Mouse (Mus musculus) gonadal fat pad, adult 2 months (tissue): ENCODE results near the gene Fyb2. TPM values are rescaled to one million over a fixed set of nuclear protein-coding genes. Genes with fewer than 3 reads are reported as not detected.
A peak's percentile ranks its signal among the peaks of the same experiment; 100 is the strongest.
"Not testable (repeated sequence)": the region's sequence is repeated elsewhere in the genome, so short reads cannot be mapped to it uniquely, and the experiment has no call there.

Source experiments
- DNase-seq: peaks from one replicate; pipeline ENCODE4 v3.0.0-alpha.2; 2012; ENCODE audit warnings: low read depth
- polyA plus RNA-seq: library from polyadenylated mRNA; depleted of rRNA; stranded (reverse); fragments of >200 nt; gene quantifications from 2 replicates; pipeline ENCODE4 v1.2.3, GENCODE M21; 2012

The Fyb2 gene
- polyA plus RNA-seq, 1 experiment, result 5.6 TPM

GRCm38 (mm10) chr4:104939535-104939934 is 26.3 kb downstream of the Fyb2 start:
- no peak for DNase-seq

GRCm38 (mm10) chr4:104941895-104942294 is 28.6 kb downstream of the Fyb2 start:
- no peak for DNase-seq

- DNase-seq, result no peak
Observed at GRCm38 (mm10) chr4:104944482-104944881, 31.2 kb downstream of the Fyb2 start.

GRCm38 (mm10) chr4:104948886-104949285 is 35.6 kb downstream of the Fyb2 start:
- no peak for DNase-seq

- DNase-seq, result no peak
Observed at GRCm38 (mm10) chr4:104949304-104949703, 36.0 kb downstream of the Fyb2 start.

- no peak for DNase-seq
Observed at GRCm38 (mm10) chr4:104951280-104951878, 38.1 kb downstream of the Fyb2 start.

DNA sequence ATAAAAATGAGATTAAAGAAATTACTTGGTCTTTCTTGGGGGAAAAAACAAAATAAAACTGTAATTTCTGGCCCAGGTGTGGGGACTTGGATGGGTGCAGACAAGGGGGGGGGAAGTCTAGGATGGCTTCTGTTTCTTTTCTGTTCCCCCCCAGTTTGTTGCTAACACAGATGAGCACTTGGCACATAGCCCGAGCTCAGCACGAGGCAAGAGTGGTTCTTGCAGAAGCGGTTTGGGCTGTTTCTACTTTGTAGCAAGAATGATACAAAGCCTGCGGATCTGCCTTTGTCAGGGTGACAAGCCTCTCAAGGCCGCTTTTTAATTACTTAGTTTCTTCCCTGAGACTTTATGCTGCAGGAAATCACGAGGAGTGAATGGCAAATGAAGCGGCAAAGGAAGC is 43.4 kb downstream of the Fyb2 start:
- DNase-seq, result peak; percentile 33

DNA sequence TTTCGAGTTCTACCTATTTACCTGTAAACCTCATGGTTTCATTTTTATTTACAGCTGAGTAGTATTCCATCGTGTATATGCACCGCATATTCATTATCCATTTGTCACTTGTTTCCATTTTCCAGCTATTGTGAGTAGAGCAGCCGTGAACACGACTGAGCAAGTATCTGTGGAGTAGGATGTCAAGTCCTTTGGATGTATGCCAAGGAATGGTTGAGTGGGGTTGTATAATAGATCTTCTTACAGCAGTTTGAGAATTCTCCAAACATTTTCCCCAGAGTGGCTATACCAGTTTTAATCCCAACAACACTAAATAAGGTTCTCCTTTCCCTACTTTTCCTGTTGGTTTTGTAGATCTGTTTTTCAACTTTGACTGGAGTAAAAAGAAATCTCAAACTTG is 48.2 kb downstream of the Fyb2 start:
- no peak for DNase-seq

GRCm38 (mm10) chr4:104972606-104973005 is 59.4 kb downstream of the Fyb2 start:
- no peak for DNase-seq

DNA sequence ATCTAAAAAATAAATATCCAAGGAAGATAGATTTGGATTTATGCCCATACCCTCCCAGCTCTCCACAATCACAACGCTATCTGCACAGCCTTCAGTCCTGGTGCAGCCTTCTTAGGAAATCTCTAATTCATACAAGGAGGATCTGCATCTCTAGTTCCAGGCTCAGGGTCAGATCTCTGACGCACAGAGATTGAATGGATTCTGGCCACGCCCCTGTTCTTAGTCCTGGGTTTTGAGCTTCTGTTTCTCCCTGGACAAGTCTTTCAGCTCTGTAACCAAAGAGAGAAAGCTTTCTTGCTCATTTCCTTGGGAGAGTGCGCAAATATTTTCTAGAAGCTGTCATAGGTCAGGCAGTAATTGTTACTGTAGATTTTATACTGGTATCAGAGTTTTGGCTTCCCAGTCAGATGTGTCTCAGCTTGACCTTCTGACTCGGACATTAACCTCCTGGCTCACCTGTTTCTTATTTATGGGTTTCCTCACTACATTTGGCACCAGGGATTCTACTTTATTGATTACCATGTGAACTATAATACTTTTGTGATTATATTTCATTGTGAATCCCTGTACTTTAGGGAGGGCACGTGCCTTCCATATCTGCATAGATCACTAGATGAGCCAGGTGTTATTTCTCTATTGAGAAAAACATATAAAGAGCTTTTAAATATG is 62.0 kb downstream of the Fyb2 start:
- DNase-seq, result no peak

- no peak for DNase-seq
Observed at GRCm38 (mm10) chr4:104985960-104986632, 72.8 kb downstream of the Fyb2 start.

- no peak for DNase-seq
Observed at GRCm38 (mm10) chr4:104987631-104988030, 74.4 kb downstream of the Fyb2 start.

DNA sequence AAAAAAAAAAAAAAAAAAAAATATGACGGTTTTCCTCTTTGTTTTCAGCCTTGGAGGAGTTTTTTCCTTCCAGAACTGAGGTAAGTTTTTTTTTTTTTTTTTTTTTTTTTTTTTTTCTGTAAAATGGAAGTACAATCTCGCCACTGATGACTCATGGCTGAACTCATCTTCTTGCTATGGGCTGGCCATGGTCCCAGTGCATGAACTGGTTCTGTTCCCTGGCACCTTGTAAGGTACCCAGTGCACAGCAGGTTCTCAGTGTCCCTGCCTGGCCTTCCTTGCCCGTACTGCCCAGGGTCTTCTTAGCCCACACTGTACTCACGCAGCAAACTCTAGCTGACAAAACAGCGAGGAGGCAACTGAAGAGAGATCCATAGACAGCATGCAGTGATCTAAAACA is 74.8 kb downstream of the Fyb2 start:
- peak; percentile 42 for DNase-seq

DNA sequence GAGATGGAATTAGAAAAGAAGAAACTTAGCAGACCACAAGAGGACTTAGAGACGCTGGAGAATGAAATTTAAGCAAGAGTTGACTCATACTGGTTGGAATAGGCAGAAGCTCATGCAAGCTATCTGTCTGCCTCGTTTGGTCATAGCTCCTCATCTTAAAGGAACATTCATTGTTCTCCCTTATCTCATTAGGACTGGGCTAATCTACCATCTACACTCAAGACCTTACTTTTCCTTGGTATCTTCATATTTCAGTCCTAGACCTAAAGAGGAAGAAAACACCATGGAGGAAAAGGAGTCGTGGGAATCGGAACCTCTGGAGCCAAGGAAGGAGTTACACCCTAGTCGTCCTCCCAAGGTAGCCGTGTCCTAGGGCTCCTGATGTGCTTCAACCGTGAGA is 75.5 kb downstream of the Fyb2 start:
- DNase-seq, result no peak

DNA sequence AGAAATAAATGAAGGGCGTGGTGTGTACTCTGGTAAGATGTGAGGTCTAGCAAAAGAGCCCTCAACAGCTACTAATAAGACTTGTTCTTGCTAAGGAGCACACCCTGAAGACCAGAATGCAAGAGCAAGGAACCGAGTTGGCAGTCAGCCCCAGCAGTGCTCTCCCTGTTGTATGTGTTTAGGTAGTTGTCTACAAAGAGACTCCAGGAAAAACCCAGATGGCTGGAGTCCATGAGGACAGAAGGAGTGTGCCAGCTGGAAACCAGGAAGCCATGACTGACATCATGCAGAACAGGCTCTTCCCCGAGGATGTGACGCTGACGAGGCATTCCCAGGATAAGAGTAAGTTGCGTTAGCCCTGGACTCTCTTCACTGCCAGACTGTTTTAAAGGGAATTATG is 76.8 kb downstream of the Fyb2 start:
- peak; percentile 40 for DNase-seq

- no peak for DNase-seq
Observed at GRCm38 (mm10) chr4:104990686-104991085, 77.4 kb downstream of the Fyb2 start.

GRCm38 (mm10) chr4:104992271-104992670 is 79.0 kb downstream of the Fyb2 start:
- no peak for DNase-seq

DNA sequence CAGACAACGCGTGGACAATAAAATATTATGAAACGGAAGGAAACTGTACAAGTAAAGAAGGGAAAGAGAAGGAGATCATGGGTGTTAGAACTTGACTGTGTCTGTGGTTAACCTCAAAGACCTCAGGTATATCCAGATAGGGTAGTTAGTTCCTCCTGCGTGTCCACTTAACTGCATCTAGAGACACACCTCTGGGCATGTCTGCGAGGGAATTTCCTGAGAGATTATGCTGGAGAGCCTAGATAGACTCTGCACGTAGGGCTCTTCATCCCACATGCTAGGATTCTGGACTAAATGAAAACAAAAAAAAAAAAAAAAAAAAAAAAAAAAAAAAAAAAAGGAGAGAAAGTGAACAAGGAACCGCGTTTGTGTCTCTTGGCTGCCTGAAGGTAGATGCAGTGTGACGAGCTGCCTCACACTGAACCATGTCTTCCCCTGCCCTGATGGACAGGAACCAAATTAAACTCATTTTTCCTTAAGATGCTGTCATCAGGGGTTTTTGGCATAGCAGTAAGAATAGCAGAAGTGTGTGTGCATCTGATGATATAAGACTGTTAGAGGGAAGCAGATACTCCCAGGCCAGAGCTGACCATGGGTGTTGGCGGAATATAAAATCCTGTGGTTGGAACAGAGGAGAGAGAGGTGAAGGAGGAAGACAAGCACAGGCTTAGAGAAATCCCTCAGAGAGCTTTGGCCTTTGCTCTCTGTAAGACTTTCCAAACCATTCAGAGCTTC is 80.1 kb downstream of the Fyb2 start:
- no peak for DNase-seq

DNA sequence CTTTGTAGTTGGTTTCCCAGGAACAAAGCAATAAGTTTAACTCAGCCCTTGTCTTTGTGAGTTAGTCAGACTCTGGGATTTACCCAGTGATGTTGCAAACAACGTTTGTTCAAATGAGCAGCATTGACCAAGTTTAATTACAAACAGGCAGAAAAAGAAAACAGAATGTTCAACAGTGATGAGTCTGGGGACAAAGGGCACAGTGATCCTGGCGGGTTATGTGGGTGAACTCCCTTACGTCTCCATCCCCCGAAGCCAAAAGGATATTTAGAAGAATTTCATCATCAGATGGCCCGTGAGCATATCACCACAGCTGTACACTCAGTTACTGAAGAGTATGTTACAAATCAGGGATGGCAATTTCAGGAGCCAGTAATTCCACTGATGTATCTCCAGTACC is 86.4 kb downstream of the Fyb2 start:
- no peak for DNase-seq

- DNase-seq, result no peak
Observed at GRCm38 (mm10) chr4:105001736-105002135, 88.5 kb downstream of the Fyb2 start.

DNA sequence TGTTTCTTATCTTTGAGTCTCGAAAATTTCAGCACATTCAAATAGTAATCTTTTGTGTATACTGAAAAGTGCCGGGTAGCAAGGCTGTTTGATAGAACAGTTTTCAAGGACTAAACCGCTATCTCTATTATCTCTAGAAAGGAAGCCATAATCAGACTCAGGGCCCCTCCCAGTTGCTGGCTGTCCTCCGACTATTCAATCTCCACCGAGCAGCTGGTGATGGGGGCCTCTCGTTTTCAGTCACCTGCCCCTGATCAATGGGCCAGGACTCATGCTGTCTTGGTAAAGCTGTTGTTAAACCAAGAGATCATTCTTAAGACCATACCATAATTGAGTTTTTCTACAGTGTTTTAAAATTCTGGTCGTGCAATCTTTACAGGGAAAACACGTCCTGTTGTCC is 90.9 kb downstream of the Fyb2 start:
- DNase-seq, result no peak

GRCm38 (mm10) chr4:105004649-105005048 is 91.4 kb downstream of the Fyb2 start:
- not testable (repeated sequence) for DNase-seq
